Mouse (Mus musculus) hindbrain, embryonic 13.5 days (tissue): ENCODE results near the gene Gipc1. TPM values are rescaled to one million over a fixed set of nuclear protein-coding genes. Genes with fewer than 3 reads are reported as not detected.
A peak's percentile ranks its signal among the peaks of the same experiment; 100 is the strongest.

Source experiments
- ATAC-seq: fragments of 200-750 bp; cut with Nextera tagmentation; 2 replicates; pipeline ENCODE4 v1.8.0; 2017; ENCODE audit warnings: moderate TSS enrichment; ENCODE audit not compliant: low FRiP score
- H3K27ac ChIP-seq: fragments of 300-500 bp; sonication (generic); 2 replicates; pipeline ENCODE4 v1.5.1; 2015; ENCODE audit warnings: inconsistent platforms, mild to moderate bottlenecking, moderate library complexity
- H3K27me3 ChIP-seq: fragments of 300-500 bp; sonication (generic); 2 replicates; pipeline ENCODE4 v1.6.1; 2015; ENCODE audit warnings: mild to moderate bottlenecking, inconsistent platforms
- H3K36me3 ChIP-seq: fragments of 300-500 bp; sonication (generic); 2 replicates; pipeline ENCODE4 v1.6.1; 2015; ENCODE audit warnings: mild to moderate bottlenecking, inconsistent platforms
- H3K4me1 ChIP-seq: fragments of 300-500 bp; sonication (generic); replicated peaks from 2 replicates; pipeline ENCODE4 v1.6.1; 2015; ENCODE audit warnings: inconsistent platforms
- H3K4me2 ChIP-seq: fragments of 300-500 bp; sonication (generic); 2 replicates; pipeline ENCODE4 v1.6.1; 2015; ENCODE audit warnings: inconsistent platforms, mild to moderate bottlenecking, moderate library complexity
- H3K4me3 ChIP-seq: fragments of 300-500 bp; sonication (generic); 2 replicates; pipeline ENCODE4 v1.5.1; 2015; ENCODE audit warnings: mild to moderate bottlenecking, inconsistent platforms
- H3K9ac ChIP-seq: fragments of 300-500 bp; sonication (generic); 2 replicates; pipeline ENCODE4 v1.6.1; 2015; ENCODE audit warnings: mild to moderate bottlenecking, inconsistent platforms
- H3K9me3 ChIP-seq: fragments of 300-500 bp; sonication (generic); 2 replicates; pipeline ENCODE4 v1.6.1; 2016; ENCODE audit warnings: inconsistent platforms
- WGBS: fragments of 180-500 bp; shearing (Covaris S2); methylation state at CpG from one replicate; pipeline ENCODE4 v1.1.7; 2015; 5-methylcytosine and 5-hydroxymethylcytosine counted together
- polyA plus RNA-seq: library from polyadenylated mRNA; unstranded; fragments of >200 nt; fragmentation: Nextera tagmentation; extraction: Ambion mirVana; gene quantifications from 2 replicates; pipeline ENCODE4 v1.2.1, GENCODE M21; 2015

Gipc1 gene
- polyA plus RNA-seq, 1 experiment from 2014 or later, result 155 TPM

GRCm38 (mm10) chr8:83693609-83694236 is 41.2 kb downstream of the Gipc1 start:
- Histone ChIP-seq H3K4me3 (no peak overlapping the region), H3K9ac (0 out of 2 replicates have a peak overlapping the region, but pooled peaks have one; percentile 10), H3K27me3 (no peaks in the 10 kb centered on the region), H3K9me3 (no peaks in the 10 kb centered on the region), H3K4me1 (peaks cover 31% of the 10 kb centered on the region), H3K27ac (no peak overlapping the region), H3K4me2 (no peak overlapping the region), H3K36me3 (peaks cover 35% of the 10 kb centered on the region)
- no peak for ATAC-seq
- WGBS, result 89% methylated on average over 10 of the region's 10 CpGs

DNA sequence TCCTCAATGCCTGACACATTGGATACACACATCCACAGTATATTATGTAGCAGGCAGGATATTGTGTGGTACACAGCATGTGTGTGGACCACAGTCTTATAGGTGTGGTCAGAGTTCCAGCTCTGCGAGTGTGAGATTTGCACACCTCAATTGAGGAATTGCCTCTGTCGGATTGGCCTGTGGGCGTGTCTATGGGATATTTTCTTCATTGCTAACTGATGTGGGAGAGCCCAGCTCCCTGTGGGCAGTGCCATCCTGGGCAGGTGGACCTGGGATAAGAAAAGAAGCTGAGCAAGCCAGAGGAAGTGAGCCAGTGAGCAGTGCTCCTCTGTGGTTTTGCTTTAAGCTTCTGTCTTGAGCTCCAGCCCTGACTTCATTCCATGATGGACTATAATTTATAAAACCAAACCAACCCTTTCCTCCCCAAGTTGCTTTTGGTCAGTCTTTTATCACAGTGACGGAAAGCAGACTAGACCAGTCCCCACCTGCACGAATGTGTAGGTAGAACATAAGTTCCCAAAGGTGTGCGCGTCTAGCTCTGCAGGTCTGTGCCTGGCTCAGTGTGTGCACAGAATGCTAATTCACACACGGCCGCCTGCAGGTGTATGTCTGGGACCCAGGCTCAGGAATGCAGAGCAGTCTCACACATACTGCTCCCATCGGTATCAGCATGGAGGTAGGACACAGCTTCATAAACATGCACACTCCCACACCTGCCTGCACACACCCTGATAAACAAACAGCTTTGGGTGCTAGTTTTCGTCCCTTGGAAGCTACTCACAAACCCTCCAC is 42.1 kb downstream of the Gipc1 start:
- Histone ChIP-seq H3K9me3 (no peaks in the 10 kb centered on the region), H3K4me3 (no peak overlapping the region), H3K36me3 (peaks cover 30% of the 10 kb centered on the region), H3K4me2 (no peak overlapping the region), H3K27ac (no peak overlapping the region), H3K27me3 (no peaks in the 10 kb centered on the region), H3K4me1 (peaks cover 36% of the 10 kb centered on the region), H3K9ac (0 out of 2 replicates have a peak overlapping the region, but pooled peaks have one; percentile 10)
- WGBS, result 92% methylated on average over 11 of the region's 11 CpGs
- no peak for ATAC-seq

GRCm38 (mm10) chr8:83695351-83696106 is 43.1 kb downstream of the Gipc1 start:
- Histone ChIP-seq H3K9ac (no peak overlapping the region), H3K4me1 (peaks cover 45% of the 10 kb centered on the region), H3K9me3 (no peaks in the 10 kb centered on the region), H3K27ac (no peak overlapping the region), H3K4me2 (no peak overlapping the region), H3K36me3 (peaks cover 22% of the 10 kb centered on the region), H3K4me3 (no peak overlapping the region), H3K27me3 (no peaks in the 10 kb centered on the region)
- ATAC-seq, result no peak
- WGBS, result 89% methylated on average over 15 of the region's 17 CpGs

DNA sequence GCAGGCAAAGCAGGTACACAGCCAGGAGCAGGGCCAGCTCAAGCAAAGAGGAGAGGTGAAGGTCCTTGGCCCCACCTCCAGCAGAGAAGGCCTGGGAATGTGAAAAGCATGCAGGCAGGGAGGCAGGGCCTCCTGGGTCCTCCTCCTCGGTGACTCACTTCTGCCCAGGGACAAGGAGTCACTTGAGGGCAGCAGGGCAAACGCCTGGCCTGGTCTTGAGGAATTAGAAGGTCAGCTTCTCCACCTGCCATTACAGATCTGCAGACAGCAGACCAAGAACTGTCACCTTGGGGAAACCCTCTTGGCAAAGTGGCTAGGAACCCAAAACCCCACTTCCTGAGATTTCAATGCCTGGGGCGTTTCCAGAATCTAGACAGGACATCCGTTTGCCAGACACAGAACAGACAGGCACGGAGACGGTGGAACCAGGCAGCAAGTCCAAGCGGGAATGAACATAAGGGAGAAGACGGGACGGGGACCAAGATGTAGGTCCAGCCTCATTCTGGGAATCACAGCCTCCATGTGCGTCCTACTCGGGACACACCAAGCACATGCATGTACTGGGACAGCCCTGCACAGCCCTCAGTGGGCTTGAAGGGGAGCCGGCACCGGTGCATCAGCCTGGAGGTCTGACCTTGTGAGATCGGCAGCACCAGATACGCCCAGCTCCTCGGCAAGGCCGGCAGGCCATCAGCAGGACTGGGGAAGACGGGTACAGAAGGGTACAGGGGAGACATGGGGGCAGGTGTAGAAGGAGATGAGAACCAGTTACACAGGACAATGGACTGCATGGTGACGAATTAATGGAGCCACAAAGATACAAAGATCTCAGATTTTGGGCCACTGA is 45.1 kb downstream of the Gipc1 start:
- Histone ChIP-seq H3K36me3 (peaks cover 2% of the 10 kb centered on the region), H3K27me3 (no peaks in the 10 kb centered on the region), H3K4me1 (peaks cover 45% of the 10 kb centered on the region), H3K9ac (peak overlapping the region; percentile 98), H3K4me2 (peak overlapping the region; percentile 91), H3K4me3 (peak overlapping the region; percentile 90), H3K27ac (peak overlapping the region; percentile 82), H3K9me3 (no peaks in the 10 kb centered on the region)
- WGBS, result 55% methylated on average over 19 of the region's 19 CpGs
- ATAC-seq, result no peak

- no peaks in the 10 kb centered on the region for H3K27me3 ChIP-seq
- H3K9me3 ChIP-seq, result no peaks in the 10 kb centered on the region
- WGBS, result 7% methylated on average over 15 of the region's 15 CpGs
- H3K4me1 ChIP-seq, result peaks cover 45% of the 10 kb centered on the region
- peak; percentile 23 for ATAC-seq
- peak overlapping the region; percentile 82 for H3K27ac ChIP-seq
- H3K4me3 ChIP-seq, result peak overlapping the region; percentile 90
- H3K36me3 ChIP-seq, result no peaks in the 10 kb centered on the region
- H3K4me2 ChIP-seq, result peak overlapping the region; percentile 91
- peak overlapping the region; percentile 98 for H3K9ac ChIP-seq
These were observed 45.8 kb downstream of the Gipc1 start for GRCm38 (mm10) chr8:83698291-83698660.

- peak within 1 kb of the TSS; percentile 98 for H3K9ac ChIP-seq
- H3K27me3 ChIP-seq, result no peaks in the 10 kb centered on the region
- under 1% methylated on average over 67 of the region's 85 CpGs for WGBS
- peak within 1 kb of the TSS; percentile 91 for H3K4me2 ChIP-seq
- no peaks in the 10 kb centered on the region for H3K9me3 ChIP-seq
- H3K4me1 ChIP-seq, result peaks cover 45% of the 10 kb centered on the region
- H3K36me3 ChIP-seq, result no peaks in the 10 kb centered on the region
- H3K4me3 ChIP-seq, result peak within 1 kb of the TSS; percentile 90
- peak; percentile 86 for ATAC-seq
- peak within 1 kb of the TSS; percentile 82 for H3K27ac ChIP-seq
These were observed 46.4 kb downstream of the Gipc1 start, which contains the start of gene Pkn1 for GRCm38 (mm10) chr8:83698661-83699453. TSS of gene Pkn1 (minus strand) at chr8:83699179.

GRCm38 (mm10) chr8:83699566-83699965 is 47.1 kb downstream of the Gipc1 start:
- peak overlapping the region; percentile 90 for H3K4me3 ChIP-seq
- H3K27ac ChIP-seq, result peak overlapping the region; percentile 82
- no peak for ATAC-seq
- H3K9ac ChIP-seq, result peak overlapping the region; percentile 98
- no peaks in the 10 kb centered on the region for H3K36me3 ChIP-seq
- H3K4me1 ChIP-seq, result peaks cover 41% of the 10 kb centered on the region
- H3K9me3 ChIP-seq, result no peaks in the 10 kb centered on the region
- peak overlapping the region; percentile 91 for H3K4me2 ChIP-seq
- WGBS, result 41% methylated on average over 9 of the region's 9 CpGs
- H3K27me3 ChIP-seq, result no peaks in the 10 kb centered on the region

DNA sequence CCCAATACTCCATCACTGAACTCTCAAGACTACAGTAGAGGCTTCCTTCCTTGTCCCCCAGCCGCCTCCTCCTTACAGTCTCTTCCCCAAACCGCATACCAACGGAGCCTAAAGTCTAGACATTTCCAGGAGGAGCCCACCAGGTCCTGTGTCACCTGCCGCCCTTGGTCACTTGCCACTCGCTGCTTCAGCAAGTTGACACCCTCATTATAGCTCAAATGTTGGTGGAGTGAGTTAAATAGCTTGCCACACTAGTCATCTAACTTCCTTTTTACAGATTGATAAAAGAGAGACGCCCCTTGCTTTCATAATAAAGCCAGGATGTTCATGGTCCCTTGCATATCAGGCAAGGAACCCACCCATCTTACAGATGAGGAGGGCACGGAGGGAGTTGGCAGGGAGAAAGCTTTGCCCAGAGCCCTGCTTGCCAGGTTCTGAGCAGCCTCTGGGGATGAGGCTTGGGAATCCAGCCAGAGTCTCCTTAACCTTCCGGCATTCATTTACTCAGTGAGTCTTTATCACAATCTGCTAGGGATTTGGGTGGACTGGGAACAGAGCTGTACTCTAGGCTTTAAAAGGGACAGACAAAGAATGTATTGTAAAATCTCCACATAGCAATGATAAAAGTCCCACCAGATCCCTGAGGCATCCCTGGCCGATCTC is 48.1 kb downstream of the Gipc1 start:
- Histone ChIP-seq H3K4me2 (no peak overlapping the region), H3K9me3 (no peaks in the 10 kb centered on the region), H3K36me3 (no peaks in the 10 kb centered on the region), H3K27me3 (no peaks in the 10 kb centered on the region), H3K9ac (no peak overlapping the region), H3K4me3 (no peak overlapping the region), H3K27ac (no peak overlapping the region), H3K4me1 (peaks cover 36% of the 10 kb centered on the region)
- WGBS, result 85% methylated on average over 9 of the region's 9 CpGs
- no peak for ATAC-seq

DNA sequence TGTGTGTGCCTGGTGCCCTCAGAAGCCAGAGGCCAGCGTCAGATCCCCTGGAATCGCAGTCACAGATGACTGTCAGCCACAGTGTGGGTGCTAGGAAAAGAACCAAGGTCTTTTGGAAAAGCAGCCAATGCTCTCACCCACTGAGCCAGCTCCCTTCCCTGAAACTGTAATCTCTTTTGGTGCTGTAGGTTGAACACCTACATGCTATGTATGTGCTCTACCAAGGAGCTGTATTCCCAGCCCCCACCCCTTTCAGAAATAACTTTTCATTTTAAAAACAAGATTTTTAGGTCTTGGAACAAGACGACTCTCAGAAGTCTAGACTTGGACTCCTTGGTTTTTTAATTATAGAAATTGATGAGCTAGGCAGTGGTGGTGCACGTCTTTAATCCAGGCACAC is 50.9 kb downstream of the Gipc1 start:
- ATAC-seq, result no peak
- Histone ChIP-seq H3K9ac (no peak overlapping the region), H3K36me3 (no peaks in the 10 kb centered on the region), H3K4me1 (peaks cover 15% of the 10 kb centered on the region), H3K4me2 (no peak overlapping the region), H3K27ac (no peak overlapping the region), H3K27me3 (no peaks in the 10 kb centered on the region), H3K4me3 (no peak overlapping the region), H3K9me3 (no peaks in the 10 kb centered on the region)
- WGBS, result 82% methylated on average over 4 of the region's 4 CpGs

- 56% methylated on average over 5 of the region's 5 CpGs for WGBS
- Histone ChIP-seq H3K27me3 (no peaks in the 10 kb centered on the region), H3K36me3 (no peaks in the 10 kb centered on the region), H3K4me2 (no peak overlapping the region), H3K4me3 (no peak overlapping the region), H3K9ac (no peak overlapping the region), H3K27ac (no peak overlapping the region), H3K4me1 (no peaks in the 10 kb centered on the region), H3K9me3 (no peaks in the 10 kb centered on the region)
- ATAC-seq, result no peak
These were observed 53.9 kb downstream of the Gipc1 start for GRCm38 (mm10) chr8:83706411-83706810.

- no peak overlapping the region for H3K27ac ChIP-seq
- no peak overlapping the region for H3K9ac ChIP-seq
- no peaks in the 10 kb centered on the region for H3K36me3 ChIP-seq
- H3K4me2 ChIP-seq, result no peak overlapping the region
- H3K9me3 ChIP-seq, result no peaks in the 10 kb centered on the region
- no peak for ATAC-seq
- H3K4me1 ChIP-seq, result no peaks in the 10 kb centered on the region
- WGBS, result 79% methylated on average over 8 of the region's 8 CpGs
- no peak overlapping the region for H3K4me3 ChIP-seq
- H3K27me3 ChIP-seq, result no peaks in the 10 kb centered on the region
These were observed 55.1 kb downstream of the Gipc1 start for GRCm38 (mm10) chr8:83707554-83707953.
